Mouse (Mus musculus) neutrophil, adult 83 days (primary cell): Measurements from ENCODE around the gene C1ql1. TPM values are rescaled to one million over a fixed set of nuclear protein-coding genes. Genes with fewer than 3 reads are reported as not detected.

Experiments
- total RNA-seq, 2 experiments: library from RNA; stranded (reverse); gene quantifications; one replicate each; pipeline ENCODE4 v1.2.4; 2023

The C1ql1 gene
- not detected for total RNA-seq

DNA sequence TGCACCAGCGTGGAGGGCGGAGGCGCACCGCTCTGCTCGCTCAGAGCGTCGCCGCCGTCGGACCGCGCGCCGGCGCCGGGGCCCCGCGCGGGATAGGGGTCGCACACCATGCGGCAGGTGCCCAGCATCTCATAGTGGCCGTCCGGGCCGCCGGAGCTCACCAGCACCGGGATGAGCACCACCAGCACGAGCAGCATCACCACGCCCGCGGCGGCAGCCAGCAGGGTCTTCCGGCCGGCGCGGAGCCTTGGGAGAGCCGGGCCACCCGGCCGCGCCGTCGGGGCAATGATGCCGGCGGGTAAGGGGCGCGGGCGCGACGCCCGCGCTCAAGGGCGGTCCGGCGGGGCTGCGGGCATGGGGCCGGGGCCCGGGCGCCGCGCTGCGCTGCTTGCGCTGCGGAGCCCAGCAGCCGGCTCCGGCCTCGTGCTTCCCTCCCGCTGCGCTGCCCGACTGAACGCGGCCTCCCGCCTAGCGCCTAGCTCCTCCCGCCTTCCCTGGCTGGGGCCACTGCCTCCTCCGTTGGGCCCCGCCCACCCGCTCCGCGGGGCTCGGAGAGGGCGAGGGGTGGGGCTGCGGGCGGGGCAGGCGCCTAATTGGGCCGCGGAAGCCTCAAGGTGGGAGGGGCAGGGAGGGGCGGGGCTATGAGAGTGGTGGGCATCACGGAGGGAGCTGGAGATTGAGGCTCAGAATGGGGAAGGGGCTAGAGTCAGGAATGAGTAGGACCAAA, at the start of gene C1ql1:
C1ql1 (minus strand) TSS at position 424 of the 727 bp plus-strand sequence.

DNA sequence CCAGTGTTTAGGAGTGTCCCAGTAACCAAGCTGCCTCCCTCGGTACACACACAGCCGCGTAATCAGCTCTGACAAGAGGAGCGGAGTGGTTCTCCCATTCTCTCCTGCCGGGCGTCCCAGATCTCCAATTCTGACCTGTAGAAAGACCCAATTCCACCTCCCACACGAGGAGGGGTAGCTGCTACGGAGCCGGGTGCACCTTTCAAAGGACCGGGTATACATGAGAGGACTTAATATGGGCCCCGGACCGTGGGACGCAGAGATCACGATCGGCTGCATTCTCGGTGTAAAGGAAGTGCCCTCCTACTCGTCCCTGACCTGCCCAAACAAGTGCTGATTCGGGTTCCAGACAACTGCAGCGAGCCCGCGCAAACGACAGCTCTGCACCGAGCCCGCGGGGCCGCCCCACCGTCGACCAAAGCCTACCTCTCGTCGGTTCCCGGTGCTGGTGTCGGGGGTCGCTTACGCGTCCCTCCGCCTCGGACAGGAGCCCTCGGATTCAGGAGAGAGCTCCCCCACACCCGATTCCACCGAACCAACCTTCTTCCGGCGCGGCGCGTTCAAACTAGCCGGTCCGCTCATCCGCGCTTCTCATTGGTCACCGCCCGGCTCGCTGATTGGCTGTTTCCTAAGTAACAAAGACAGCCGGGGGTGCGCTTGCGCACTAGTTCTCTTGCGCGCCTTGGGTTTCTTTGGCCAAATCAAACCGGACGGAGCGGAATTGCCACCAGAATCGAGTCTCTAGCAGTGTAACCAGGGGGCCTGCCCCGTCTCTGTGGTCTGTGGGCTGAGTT, 21.7 kb downstream of the C1ql1 start, which contains the start of gene Kif18b:
Kif18b (minus strand) TSS at position 568 of the 794 bp plus-strand sequence.

DNA sequence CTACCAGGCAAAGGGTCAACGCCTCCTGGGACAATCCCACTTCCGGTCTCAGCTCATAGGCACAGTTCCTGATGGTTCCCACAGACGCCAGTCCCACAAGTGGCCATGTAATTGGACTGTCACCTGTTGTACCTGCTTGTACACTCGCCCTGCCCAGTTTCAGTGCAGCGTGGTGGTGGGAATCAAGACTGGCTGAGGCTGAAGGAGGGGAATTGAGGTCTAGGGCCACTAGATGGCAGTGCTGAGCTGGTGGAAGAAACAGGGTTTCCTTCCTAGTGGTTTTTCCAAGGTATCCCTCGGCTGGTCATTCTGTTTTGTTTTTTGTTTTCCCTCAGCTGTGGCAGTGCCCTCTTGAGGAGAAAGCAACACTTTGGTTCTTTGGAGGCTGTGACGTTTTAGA, 45.7 kb downstream of the C1ql1 start, which contains the start of gene Gfap:
Gfap (minus strand) TSS at position 150 of the 400 bp plus-strand sequence.

Other genes starting within 250 kb of the C1ql1 start
- gene Ccdc43, start 248.9 kb downstream of the C1ql1 start, total RNA-seq = 1 to 10 TPM; 9.0 to 9.9 TPM
- under 1 TPM; 0.70 to 0.86 TPM for gene Adam11, start 185.2 kb downstream of the C1ql1 start, total RNA-seq
- not detected for gene Gjc1, start 127.0 kb downstream of the C1ql1 start, total RNA-seq
- gene Higd1b, start 110.8 kb downstream of the C1ql1 start, total RNA-seq = not detected
- 10 to 100 TPM; 64.6 to 70.3 TPM for gene Eftud2, start 65.7 kb downstream of the C1ql1 start, total RNA-seq
- gene Ccdc103, start 65.5 kb downstream of the C1ql1 start, total RNA-seq = not detected
- not detected for gene Fam187a, start 61.5 kb downstream of the C1ql1 start, total RNA-seq
- gene Gfap, start 45.8 kb downstream of the C1ql1 start, total RNA-seq = 1 to 10 TPM; 1.8 to 2.8 TPM
- gene Kif18b, start 21.6 kb downstream of the C1ql1 start, total RNA-seq = 10 to 100 TPM; 31.3 to 41.0 TPM
- gene Nmt1, start 81.5 kb upstream of the C1ql1 start, total RNA-seq = 10 to 100 TPM; 61.4 to 63.8 TPM
- 10 to 100 TPM; 19.6 to 21.8 TPM for gene Dcakd, start 81.6 kb upstream of the C1ql1 start, total RNA-seq
- under 1 TPM; 0.33 to 0.59 TPM for gene Plcd3, start 155.0 kb upstream of the C1ql1 start, total RNA-seq
- 10 to 100 TPM; 16.9 to 19.3 TPM for gene Acbd4, start 155.0 kb upstream of the C1ql1 start, total RNA-seq
- 10 to 100 TPM; 33.5 to 37.7 TPM for gene Hexim1, start 169.5 kb upstream of the C1ql1 start, total RNA-seq
- 1 to 10 TPM; 1.7 to 2.1 TPM for gene Hexim2, start 185.7 kb upstream of the C1ql1 start, total RNA-seq
- 100 to 1,000 TPM; 465 to 579 TPM for gene Fmnl1, start 224.4 kb upstream of the C1ql1 start, total RNA-seq